Mouse (Mus musculus): Measurements from ENCODE around the gene Cars2. TPM values are rescaled to one million over a fixed set of nuclear protein-coding genes. Genes with fewer than 3 reads are reported as not detected.
"Not testable (repeated sequence)": the region's sequence is repeated elsewhere in the genome, so short reads cannot be mapped to it uniquely, and the experiment has no call there.

Gene Cars2
- total and polyA plus RNA-seq, 3 experiments = 45.6 to 67.1 (median 46.4) TPM

DNA sequence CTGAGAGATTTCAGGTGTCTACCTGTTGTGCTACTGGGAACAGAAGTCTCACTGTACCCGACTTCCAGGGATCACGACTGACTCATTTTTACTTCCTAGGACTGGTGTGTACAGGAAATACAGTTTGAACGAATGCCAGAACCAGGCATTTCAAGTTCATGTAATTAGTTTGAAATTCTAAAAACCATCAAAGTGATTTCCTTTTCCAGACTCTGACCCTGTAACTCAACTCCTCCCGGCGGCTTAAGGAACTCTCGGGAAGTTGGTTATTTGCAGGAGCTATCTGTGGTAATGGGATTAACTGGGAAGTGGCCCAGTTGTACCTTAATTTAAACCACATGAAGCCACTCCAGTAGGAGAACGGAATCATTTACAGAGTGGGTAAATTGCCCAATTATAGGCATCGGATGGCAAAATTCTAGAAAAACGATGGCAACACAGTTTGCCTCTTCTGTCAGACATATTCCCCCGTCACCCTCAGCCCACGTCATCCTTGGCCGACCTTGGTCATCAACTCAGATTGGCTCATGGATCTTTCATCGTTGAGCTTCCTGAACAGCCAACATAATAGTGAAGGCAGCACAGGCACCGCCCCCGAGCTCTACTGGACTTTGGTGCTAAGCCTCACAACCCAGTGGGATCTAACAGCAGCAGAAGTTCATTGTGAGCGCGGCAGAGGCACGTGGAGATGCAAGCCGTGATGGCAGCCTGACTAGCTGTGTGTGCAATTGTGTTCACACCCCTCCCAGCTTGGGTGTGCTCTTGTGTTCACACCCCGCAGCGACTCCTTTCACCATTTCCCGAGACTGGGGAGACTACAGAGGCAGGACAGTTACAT, 18.9 kb upstream of the Cars2 start:
- in situ Hi-C loops (cut with MboI; ENCODE audit: low pct_ligation_motif_present, low pct_unique_long_range_greater_than_20kb, low sequenced_read_pairs) = no loop called here
- no peak overlapping the region for H3K4me3 ChIP-seq (replicated peaks in 1 of 3; ENCODE audit: low read depth in 2 of 3, low read length in 2 of 3, poor library complexity in 1 of 3)
- H3K4me1 ChIP-seq (ENCODE audit: control insufficient read depth in 1 of 2, insufficient read depth in 2 of 2) = peaks cover 26 to 57% of the 10 kb centered on the region in 2 experiments
- no peak overlapping the region for H3K27ac ChIP-seq (ENCODE audit: insufficient read depth, low read depth)
- no peak for TF ChIP-seq MYC (IDR thresholded peaks at IDR 0.05; ENCODE audit: low read depth, low read length)
- no peak for TF ChIP-seq JUND (conservative IDR thresholded peaks at IDR 0.05; ENCODE audit: low read depth, low read length)
- TF ChIP-seq ZNF384 (IDR thresholded peaks at IDR 0.05; ENCODE audit: low read depth, low read length) = no peak
- TF ChIP-seq HCFC1 (IDR thresholded peaks at IDR 0.05; ENCODE audit: low read depth, low read length) = no peak
- TF ChIP-seq EP300 (IDR thresholded peaks at IDR 0.05; ENCODE audit: low read length) = no peak
- TF ChIP-seq NELFE (IDR thresholded peaks at IDR 0.05; ENCODE audit: low read depth, low read length) = no peak
- TF ChIP-seq ZMIZ1 (IDR thresholded peaks at IDR 0.05; ENCODE audit: low read depth, low read length) = no peak
- TF ChIP-seq GABPA (IDR thresholded peaks at IDR 0.05; ENCODE audit: insufficient replicate concordance, low read depth, low read length) = no peak
- no peak for TF ChIP-seq USF2 (conservative IDR thresholded peaks at IDR 0.05; ENCODE audit: low read depth, low read length)
- TF ChIP-seq UBTF (IDR thresholded peaks at IDR 0.05; ENCODE audit: low read depth, low read length) = no peak
- TF ChIP-seq SMC3 (IDR thresholded peaks at IDR 0.05; ENCODE audit: low read depth, low read length) = no peak
- no peak for TF ChIP-seq KAT2A (IDR thresholded peaks at IDR 0.05; ENCODE audit: insufficient replicate concordance, low read length)
- no peak for TF ChIP-seq TBP (conservative IDR thresholded peaks at IDR 0.05; ENCODE audit: low read depth, low read length)
- no peak for TF ChIP-seq SIN3A (IDR thresholded peaks at IDR 0.05; ENCODE audit: low read length)
- no peak for TF ChIP-seq ETS1 (conservative IDR thresholded peaks at IDR 0.05; ENCODE audit: low read depth, low read length)
- TF ChIP-seq CTCF (conservative IDR thresholded peaks at IDR 0.05 in 1 of 2, IDR thresholded peaks at IDR 0.05 in 1 of 2; ENCODE audit: low read depth in 2 of 2, low read length in 2 of 2) = no peak
- TF ChIP-seq ZKSCAN1 (IDR thresholded peaks at IDR 0.05; ENCODE audit: borderline replicate concordance, low read depth, low read length) = no peak
- no peak for TF ChIP-seq PAX5 (IDR thresholded peaks at IDR 0.05; ENCODE audit: low read length)
- no peak for TF ChIP-seq CHD2 (IDR thresholded peaks at IDR 0.05; ENCODE audit: low read length)
- dilution Hi-C loops (cut with MboI; ENCODE audit: extremely low pct_ligation_motif_present, extremely low pct_unique_long_range_greater_than_20kb, low sequenced_read_pairs) = no loop called here
- no peak overlapping the region for H3K9ac ChIP-seq (ENCODE audit: insufficient read depth, low read depth)
- H3K4me2 ChIP-seq (ENCODE audit: insufficient read depth, low read depth, poor library complexity, severe bottlenecking) = no peak overlapping the region
- H3K27me3 ChIP-seq (replicated peaks) = no peaks in the 10 kb centered on the region
- no peaks in the 10 kb centered on the region for H3K79me2 ChIP-seq (replicated peaks; ENCODE audit: control insufficient read depth, extremely low read depth, insufficient read depth, poor library complexity, severe bottlenecking)
- H3K36me3 ChIP-seq (replicated peaks in 1 of 2; ENCODE audit: control insufficient read depth in 1 of 2, insufficient read depth in 1 of 2, low read length in 1 of 2) = peaks cover 7 to 15% of the 10 kb centered on the region in 2 experiments
- peaks cover 6% of the 10 kb centered on the region for H3K9me3 ChIP-seq (replicated peaks; ENCODE audit: low read length)
- DNase-seq (ENCODE audit: extremely low read depth) = no peak

DNA sequence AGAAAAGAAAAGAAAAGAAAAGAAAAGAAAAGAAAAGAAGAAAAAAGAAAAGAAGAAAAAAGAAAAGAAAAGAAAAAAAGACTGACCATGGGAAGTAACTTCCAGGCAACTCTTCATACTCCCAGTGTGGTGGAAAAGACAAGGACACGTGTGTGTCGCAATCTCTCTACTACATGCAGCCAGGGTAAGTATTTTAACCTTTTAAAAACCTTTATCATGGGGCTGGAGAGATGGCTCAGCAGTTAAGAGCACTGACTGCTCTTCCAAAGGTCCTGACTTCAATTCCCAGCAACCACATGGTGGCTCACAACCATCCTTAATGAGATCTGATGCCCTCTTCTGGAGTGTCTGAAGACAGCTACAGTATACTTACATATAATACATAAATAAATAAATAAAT, 17.6 kb upstream of the Cars2 start:
- DNase-seq (ENCODE audit: extremely low read depth); in situ Hi-C loops (cut with MboI; ENCODE audit: low pct_ligation_motif_present, low pct_unique_long_range_greater_than_20kb, low sequenced_read_pairs); dilution Hi-C loops (cut with MboI; ENCODE audit: extremely low pct_ligation_motif_present, extremely low pct_unique_long_range_greater_than_20kb, low sequenced_read_pairs); H3K9ac ChIP-seq (ENCODE audit: insufficient read depth, low read depth); H3K4me2 ChIP-seq (ENCODE audit: insufficient read depth, low read depth, poor library complexity, severe bottlenecking); H3K79me2 ChIP-seq (replicated peaks; ENCODE audit: control insufficient read depth, extremely low read depth, insufficient read depth, poor library complexity, severe bottlenecking); H3K9me3 ChIP-seq (replicated peaks; ENCODE audit: low read length); H3K27ac ChIP-seq (ENCODE audit: insufficient read depth, low read depth); H3K4me3 ChIP-seq (replicated peaks in 1 of 3; ENCODE audit: low read depth in 2 of 3, low read length in 2 of 3, poor library complexity in 1 of 3); H3K27me3 ChIP-seq (replicated peaks): not testable (repeated sequence)
- H3K4me1 ChIP-seq (ENCODE audit: control insufficient read depth in 1 of 2, insufficient read depth in 2 of 2) = peaks cover 30 to 59% of the 10 kb centered on the region in 2 experiments
- H3K36me3 ChIP-seq (replicated peaks in 1 of 2; ENCODE audit: control insufficient read depth in 1 of 2, insufficient read depth in 1 of 2, low read length in 1 of 2) = peaks cover 10 to 26% of the 10 kb centered on the region in 2 experiments

Data from CH12.LX (cell line).